Mouse (Mus musculus): Measurements from ENCODE around the gene Vmn2r103.

Vmn2r103 gene

DNA sequence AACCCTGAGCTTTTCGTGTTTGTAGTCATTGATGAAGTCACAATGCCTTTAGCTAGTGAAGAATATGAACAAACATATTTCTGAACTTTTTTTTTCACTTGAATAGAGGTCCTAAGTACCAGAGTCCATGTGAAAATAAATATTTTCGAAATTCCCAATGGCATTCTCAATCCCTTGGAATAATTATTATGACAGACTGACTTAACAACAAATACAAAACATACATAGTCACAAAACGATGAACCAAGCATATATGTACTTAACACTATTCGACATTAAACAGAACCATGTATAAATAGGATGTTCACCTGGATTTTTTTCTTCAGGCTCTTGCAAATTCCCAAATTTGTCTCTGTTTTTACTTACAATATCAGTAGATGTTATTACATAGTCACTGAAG is at the start of gene Vmn2r103:
Gene Vmn2r103, plus strand, starts transcription at position 301 of the 400 bp plus-strand sequence.
- DNase-seq (ENCODE audit: low spot score in 2 of 2) = no peak

DNA sequence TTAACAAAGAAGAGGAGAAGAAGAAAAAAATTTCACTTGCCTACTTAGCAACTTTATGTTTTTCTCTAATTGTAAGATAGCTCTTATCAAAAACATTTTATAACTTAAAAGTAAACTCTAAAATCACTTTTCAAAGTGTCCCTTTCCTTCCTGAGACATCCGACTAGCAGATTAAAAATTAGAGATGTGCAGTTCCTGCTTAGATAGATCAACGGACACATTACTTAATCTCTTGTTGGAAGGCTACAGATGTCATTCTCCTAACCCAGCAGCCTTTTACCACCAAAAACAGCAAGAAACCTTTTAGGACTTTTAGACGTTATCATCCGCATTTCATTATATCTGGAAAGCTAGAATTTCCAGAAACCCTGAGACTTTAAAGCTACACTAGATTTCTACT is 5.8 kb downstream of the Vmn2r103 start:
- no peak for DNase-seq (ENCODE audit: low spot score in 2 of 2)

DNA sequence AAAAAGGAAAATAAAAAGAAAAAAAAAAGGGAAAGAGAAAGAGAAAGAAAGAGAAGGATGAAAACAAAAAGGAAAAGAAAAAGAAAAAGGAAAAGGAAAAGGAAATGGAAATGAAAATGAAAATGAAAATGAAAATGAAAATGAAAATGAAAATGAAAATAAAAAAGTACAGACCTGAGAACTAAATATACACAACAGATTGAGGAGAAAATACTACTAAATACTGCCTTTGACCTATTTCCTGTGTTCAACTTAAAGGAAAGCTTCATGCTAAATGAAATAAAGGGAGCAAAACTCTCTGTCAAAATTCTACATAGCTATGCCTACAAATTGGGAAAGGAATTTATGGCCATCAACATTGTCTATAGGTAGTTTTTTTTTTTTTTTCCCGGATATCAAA is 16.1 kb downstream of the Vmn2r103 start:
- no peak for DNase-seq (ENCODE audit: low spot score in 2 of 2)

Data from frontal cortex, postnatal 25 days (tissue).